Mouse (Mus musculus): Measurements from ENCODE around the gene Lgalsl.

GRCm38 (mm10) chr11:20831600-20832137 is 813 bp upstream of the Lgalsl start:
- no peak; the same call in 1 of the 2 replicates for TF ChIP-seq CTCF (IDR thresholded peaks at IDR 0.05; ENCODE audit: low read depth)
- no peak for TF ChIP-seq EP300 (optimal IDR thresholded peaks at IDR 0.05)

Data from stomach, postnatal 0 days (tissue).